Mouse (Mus musculus) liver, embryonic 13.5 days (tissue): ENCODE data around the gene Ccdc43. TPM values are rescaled to one million over a fixed set of nuclear protein-coding genes. Genes with fewer than 3 reads are reported as not detected.
A peak's percentile ranks its signal among the peaks of the same experiment; 100 is the strongest.

Experiments
- ATAC-seq: fragments of 200-750 bp; cut with Nextera tagmentation; 2 replicates; pipeline ENCODE4 v1.8.0; 2017; ENCODE audit warnings: low read depth, mild to moderate bottlenecking, moderate number of reproducible peaks, moderate library complexity
- DNase-seq: peaks from one replicate; pipeline ENCODE4 v3.0.0; 2022
- H3K27ac ChIP-seq: fragments of 300-500 bp; sonication (generic); 2 replicates; pipeline ENCODE4 v1.5.1; 2015; ENCODE audit warnings: moderate library complexity, mild to moderate bottlenecking, inconsistent platforms
- H3K27me3 ChIP-seq: fragments of 300-500 bp; sonication (generic); 2 replicates; pipeline ENCODE4 v1.6.1; 2015; ENCODE audit warnings: mild to moderate bottlenecking, inconsistent platforms
- H3K36me3 ChIP-seq: fragments of 300-500 bp; sonication (generic); 2 replicates; pipeline ENCODE4 v1.6.1; 2015; ENCODE audit warnings: mild to moderate bottlenecking, inconsistent platforms
- H3K4me1 ChIP-seq: fragments of 300-500 bp; sonication (generic); replicated peaks from 2 replicates; pipeline ENCODE4 v1.6.1; 2015; ENCODE audit warnings: inconsistent platforms
- H3K4me2 ChIP-seq: fragments of 300-500 bp; sonication (generic); 2 replicates; pipeline ENCODE4 v1.6.1; 2015; ENCODE audit warnings: inconsistent platforms, mild to moderate bottlenecking, moderate library complexity
- H3K4me3 ChIP-seq: fragments of 300-500 bp; sonication (generic); replicated peaks from 2 replicates; pipeline ENCODE4 v1.5.1; 2015; ENCODE audit warnings: mild to moderate bottlenecking, inconsistent platforms
- H3K9ac ChIP-seq: fragments of 300-500 bp; sonication (generic); 2 replicates; pipeline ENCODE4 v1.6.1; 2015; ENCODE audit warnings: mild to moderate bottlenecking, inconsistent platforms
- H3K9me3 ChIP-seq: fragments of 300-500 bp; sonication (generic); replicated peaks from 2 replicates; pipeline ENCODE4 v1.6.1; 2016; ENCODE audit warnings: inconsistent platforms
- whole genome bisulfite sequencing: fragments of 180-500 bp; shearing (Covaris S2); methylation state at CpG from one replicate; pipeline ENCODE4 v1.1.7; 2015; ENCODE audit not compliant: insufficient replicate concordance; 5-methylcytosine and 5-hydroxymethylcytosine counted together
- polyA plus RNA-seq: library from polyadenylated mRNA; unstranded; fragments of >200 nt; fragmentation: Nextera tagmentation; extraction: Ambion mirVana; gene quantifications from 2 replicates; pipeline ENCODE4 v1.2.1, GENCODE M21; 2015

Gene Ccdc43
- polyA plus RNA-seq: 20.6 and 25.5 TPM in 2 replicates

- peak; percentile 97 for ATAC-seq
- Histone ChIP-seq H3K27ac (no peak within 1 kb of the TSS), H3K9ac (peak within 1 kb of the TSS; percentile 81), H3K4me3 (peak within 1 kb of the TSS; percentile 75), H3K27me3 (no peaks in the 10 kb centered on the region), H3K4me2 (peak within 1 kb of the TSS; percentile 80), H3K4me1 (peaks cover 20% of the 10 kb centered on the region), H3K9me3 (no peaks in the 10 kb centered on the region), H3K36me3 (peaks cover 8% of the 10 kb centered on the region; the same call in 1 of the 2 replicates)
- under 1% methylated on average over 49 of the region's 49 CpGs for WGBS
- peak; percentile 87 for DNase-seq
Measured at GRCm38 (mm10) chr11:102697338-102698017, at the start of gene Ccdc43. Gene Ccdc43 (minus strand): TSS chr11:102697782.

GRCm38 (mm10) chr11:102744746-102745145 is 47.2 kb upstream of the Ccdc43 start:
- Histone ChIP-seq H3K9ac (no peak overlapping the region), H3K4me2 (no peak overlapping the region), H3K4me1 (peaks cover under 1% of the 10 kb centered on the region; the same call in 1 of the 2 replicates), H3K9me3 (no peaks in the 10 kb centered on the region), H3K36me3 (no peaks in the 10 kb centered on the region), H3K27me3 (peaks cover 2% of the 10 kb centered on the region), H3K27ac (no peak overlapping the region), H3K4me3 (no peak overlapping the region)
- DNase-seq (no peak), ATAC-seq (no peak)
- 55% methylated on average over 3 of the region's 3 CpGs for whole genome bisulfite sequencing

GRCm38 (mm10) chr11:102742843-102743242 is 45.3 kb upstream of the Ccdc43 start:
- no peak for ATAC-seq

GRCm38 (mm10) chr11:102742066-102742465 is 44.5 kb upstream of the Ccdc43 start:
- Histone ChIP-seq H3K27me3 (peaks cover 25% of the 10 kb centered on the region), H3K27ac (no peak overlapping the region), H3K9me3 (no peaks in the 10 kb centered on the region), H3K36me3 (no peaks in the 10 kb centered on the region), H3K4me1 (peaks cover 4% of the 10 kb centered on the region; the same call in 1 of the 2 replicates), H3K9ac (no peak overlapping the region), H3K4me2 (no peak overlapping the region), H3K4me3 (no peak overlapping the region)
- DNase-seq (no peak), ATAC-seq (no peak)
- 65% methylated on average over 7 of the region's 7 CpGs for WGBS

More at GRCm38 (mm10) chr11:102742843-102743242, 45.3 kb upstream of the Ccdc43 start:
- H3K4me3 ChIP-seq: no peak overlapping the region
- peaks cover 4% of the 10 kb centered on the region; the same call in 1 of the 2 replicates for H3K4me1 ChIP-seq
- H3K36me3 ChIP-seq: no peaks in the 10 kb centered on the region
- no peak for DNase-seq
- no peak overlapping the region for H3K4me2 ChIP-seq
- no peaks in the 10 kb centered on the region for H3K9me3 ChIP-seq
- WGBS: 66% methylated on average over 5 of the region's 5 CpGs
- no peak overlapping the region for H3K27ac ChIP-seq
- H3K9ac ChIP-seq: no peak overlapping the region
- H3K27me3 ChIP-seq: peaks cover 20% of the 10 kb centered on the region

GRCm38 (mm10) chr11:102741129-102741950 is 43.8 kb upstream of the Ccdc43 start:
- ATAC-seq: no peak
- no peaks in the 10 kb centered on the region for H3K36me3 ChIP-seq
- WGBS: 20% methylated on average over 22 of the region's 22 CpGs

GRCm38 (mm10) chr11:102740634-102741033 is 43.1 kb upstream of the Ccdc43 start:
- Histone ChIP-seq H3K27ac (no peak overlapping the region), H3K4me1 (peaks cover 4% of the 10 kb centered on the region; the same call in 1 of the 2 replicates), H3K9ac (no peak overlapping the region), H3K36me3 (no peaks in the 10 kb centered on the region), H3K4me2 (no peak overlapping the region), H3K9me3 (no peaks in the 10 kb centered on the region), H3K4me3 (no peak overlapping the region), H3K27me3 (peaks cover 26% of the 10 kb centered on the region)
- WGBS: 54% methylated on average over 11 of the region's 11 CpGs
- no peak for DNase-seq
- ATAC-seq: no peak

More at GRCm38 (mm10) chr11:102741129-102741950, 43.8 kb upstream of the Ccdc43 start:
- no peak overlapping the region for H3K9ac ChIP-seq
- H3K4me1 ChIP-seq: peaks cover 4% of the 10 kb centered on the region; the same call in 1 of the 2 replicates
- no peak for DNase-seq
- no peak overlapping the region for H3K4me3 ChIP-seq
- H3K4me2 ChIP-seq: peak overlapping the region; percentile 6; the same call in 1 of the 2 replicates
- H3K27ac ChIP-seq: no peak overlapping the region
- peaks cover 26% of the 10 kb centered on the region for H3K27me3 ChIP-seq
- no peaks in the 10 kb centered on the region for H3K9me3 ChIP-seq

GRCm38 (mm10) chr11:102739278-102739966 is 41.8 kb upstream of the Ccdc43 start:
- no peak for ATAC-seq
- Histone ChIP-seq H3K4me3 (0 out of 2 replicates have a peak overlapping the region, but pooled peaks have one; percentile 14), H3K27ac (no peak overlapping the region), H3K9me3 (no peaks in the 10 kb centered on the region), H3K4me2 (peak overlapping the region; percentile 41), H3K36me3 (no peaks in the 10 kb centered on the region), H3K4me1 (peaks cover 4% of the 10 kb centered on the region; the same call in 1 of the 2 replicates), H3K9ac (no peak overlapping the region), H3K27me3 (peaks cover 26% of the 10 kb centered on the region)
- DNase-seq: no peak
- 7% methylated on average over 20 of the region's 20 CpGs for WGBS

- Histone ChIP-seq H3K27me3 (peaks cover 26% of the 10 kb centered on the region), H3K36me3 (no peaks in the 10 kb centered on the region), H3K9ac (no peak overlapping the region), H3K4me2 (no peak overlapping the region), H3K4me3 (no peak overlapping the region), H3K4me1 (peaks cover 4% of the 10 kb centered on the region; the same call in 1 of the 2 replicates), H3K9me3 (no peaks in the 10 kb centered on the region), H3K27ac (no peak overlapping the region)
- 72% methylated on average over 3 of the region's 3 CpGs for WGBS
- DNase-seq (no peak), ATAC-seq (no peak)
Measured at GRCm38 (mm10) chr11:102738046-102738445, 40.5 kb upstream of the Ccdc43 start.

GRCm38 (mm10) chr11:102734961-102735360 is 37.4 kb upstream of the Ccdc43 start:
- peaks cover 4% of the 10 kb centered on the region; the same call in 1 of the 2 replicates for H3K4me1 ChIP-seq

GRCm38 (mm10) chr11:102733146-102733545 is 35.6 kb upstream of the Ccdc43 start:
- ATAC-seq (no peak), DNase-seq (no peak)
- Histone ChIP-seq H3K27me3 (peaks cover 9% of the 10 kb centered on the region; the same call in 1 of the 2 replicates), H3K9me3 (no peaks in the 10 kb centered on the region), H3K4me1 (no peaks in the 10 kb centered on the region), H3K4me3 (no peak overlapping the region), H3K27ac (no peak overlapping the region), H3K36me3 (no peaks in the 10 kb centered on the region), H3K4me2 (no peak overlapping the region), H3K9ac (no peak overlapping the region)
- 68% methylated on average over 5 of the region's 5 CpGs for WGBS

More at GRCm38 (mm10) chr11:102734961-102735360, 37.4 kb upstream of the Ccdc43 start:
- H3K9me3 ChIP-seq: no peaks in the 10 kb centered on the region
- H3K4me2 ChIP-seq: no peak overlapping the region
- no peaks in the 10 kb centered on the region for H3K36me3 ChIP-seq
- DNase-seq (no peak), ATAC-seq (no peak)
- H3K27me3 ChIP-seq: peaks cover 26% of the 10 kb centered on the region
- 69% methylated on average over 6 of the region's 6 CpGs for WGBS
- no peak overlapping the region for H3K9ac ChIP-seq
- H3K27ac ChIP-seq: no peak overlapping the region
- no peak overlapping the region for H3K4me3 ChIP-seq

- Histone ChIP-seq H3K4me2 (no peak overlapping the region), H3K4me3 (no peak overlapping the region), H3K27me3 (0 out of 2 replicates have a peak, but pooled peaks cover 3% of the 10 kb centered on the region), H3K27ac (no peak overlapping the region), H3K9ac (no peak overlapping the region), H3K4me1 (no peaks in the 10 kb centered on the region), H3K36me3 (no peaks in the 10 kb centered on the region), H3K9me3 (no peaks in the 10 kb centered on the region)
- ATAC-seq (no peak), DNase-seq (no peak)
- WGBS: 43% methylated on average over 6 of the region's 6 CpGs
Measured at GRCm38 (mm10) chr11:102731366-102731765, 33.8 kb upstream of the Ccdc43 start.
